Mouse (Mus musculus) right cerebral cortex, postnatal 4 days (tissue): ENCODE measurements at regions not wholly inside any gene's neighbourhood (a gene's known extent, or its start where the extent isn't known, plus 50 kb on each side); places are given as distances from the start of the nearest gene placed in this dataset.

ENCODE experiments used
- DNase-seq: peaks from one replicate; pipeline ENCODE4 v3.0.0-alpha.2; 2022

DNA sequence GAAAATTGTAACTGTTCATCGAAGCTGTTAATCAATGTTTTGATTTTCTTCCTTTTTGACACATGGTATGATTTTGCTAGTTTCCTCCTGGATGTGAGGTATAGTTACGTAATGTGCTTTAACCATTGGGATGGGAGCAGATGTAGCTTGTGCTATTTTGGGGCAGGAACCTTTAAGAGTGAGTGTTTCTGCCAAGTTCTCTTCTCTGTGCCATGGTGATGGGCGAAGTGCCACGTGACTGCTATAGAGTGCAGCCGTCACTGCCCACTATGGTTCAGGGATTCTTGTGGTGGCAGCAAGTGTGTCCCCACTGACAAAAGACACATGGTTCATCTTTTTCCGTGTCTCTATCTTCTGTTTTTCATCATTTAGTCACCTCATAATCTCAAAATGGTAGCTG is 4882.6 kb downstream of the 9330182O14Rik start:
- DNase-seq, result peak; percentile 38

DNA sequence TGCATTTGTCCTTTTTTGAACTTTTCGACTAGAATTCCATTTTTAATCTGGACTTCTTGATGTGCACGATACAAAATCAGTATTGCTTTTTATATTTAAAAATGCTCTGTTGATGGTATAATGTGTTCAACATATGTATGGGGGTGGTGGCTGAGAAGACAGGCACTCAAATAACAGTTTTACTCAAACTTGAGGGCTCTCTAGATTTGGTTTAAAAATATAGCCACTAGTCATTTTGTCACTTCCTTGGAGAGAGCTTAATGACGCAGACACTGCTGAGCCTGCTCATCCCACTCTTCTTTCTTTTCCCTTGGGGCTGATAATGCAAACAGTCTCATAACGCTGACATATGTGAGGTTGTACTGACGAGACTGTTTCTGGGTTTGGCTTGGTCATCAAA is 4883.9 kb downstream of the 9330182O14Rik start:
- DNase-seq, result no peak

DNA sequence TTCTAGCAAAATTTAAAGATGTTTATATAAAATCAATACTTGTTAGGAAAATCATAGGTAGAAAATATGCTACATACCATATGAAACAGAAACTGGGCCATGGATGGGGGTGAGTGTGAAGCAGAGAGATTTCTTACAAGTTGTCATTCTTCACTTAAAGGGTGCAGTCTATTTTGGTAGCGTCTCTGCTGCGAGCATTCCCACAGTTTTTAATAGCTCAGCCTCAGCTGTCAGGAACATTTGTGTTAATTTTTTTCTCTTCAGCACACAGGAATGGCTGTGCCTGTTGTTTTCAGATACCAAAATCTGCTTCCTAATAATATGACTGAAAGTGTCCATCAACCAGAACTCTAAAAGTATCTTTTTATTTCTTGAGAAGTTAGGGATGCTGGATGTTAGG is 4887.6 kb downstream of the 9330182O14Rik start:
- DNase-seq, result no peak
